Mouse (Mus musculus): ENCODE data around the gene Arhgef25.

The Arhgef25 gene

DNA sequence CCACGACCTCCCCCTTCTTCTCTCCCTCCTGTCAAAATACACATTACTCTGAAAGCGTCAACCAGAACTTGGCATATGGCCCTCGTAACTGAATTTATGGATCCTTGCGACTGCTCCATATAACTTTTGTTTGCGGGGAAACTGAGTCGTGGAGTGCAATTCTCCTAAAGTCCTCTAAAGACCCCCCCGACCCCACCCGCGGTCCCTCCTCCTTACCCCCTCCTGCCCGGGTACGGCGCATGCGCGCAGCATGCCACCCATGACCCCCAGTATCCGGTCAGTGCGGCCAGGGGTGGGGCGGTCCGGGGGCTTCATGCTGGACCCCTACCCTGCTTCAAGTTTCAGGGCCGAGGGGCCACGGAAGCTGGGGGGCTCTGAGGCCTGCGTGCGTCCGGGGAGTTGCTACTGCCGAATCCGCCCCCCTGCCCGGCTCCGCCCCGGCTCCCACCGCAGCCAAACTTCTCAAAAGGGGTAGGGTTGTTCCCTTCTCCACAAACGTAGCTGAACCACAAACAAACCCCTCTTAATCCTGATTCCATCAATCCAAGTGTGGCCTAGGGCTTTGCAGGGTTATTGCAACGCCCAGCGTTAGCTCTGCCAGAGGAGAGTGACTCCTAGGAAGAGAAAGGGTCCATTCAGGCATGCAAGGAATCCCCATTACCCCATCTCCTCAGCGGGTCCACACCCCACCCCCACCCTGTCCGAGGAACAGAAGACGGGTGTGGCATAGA lies at the start of gene Arhgef25:
Gene Arhgef25, minus strand, starts transcription at position 433 of the 731 bp plus-strand sequence.
- peak; percentile 69 for DNase-seq (ENCODE audit: low read depth, low spot score)

DNA sequence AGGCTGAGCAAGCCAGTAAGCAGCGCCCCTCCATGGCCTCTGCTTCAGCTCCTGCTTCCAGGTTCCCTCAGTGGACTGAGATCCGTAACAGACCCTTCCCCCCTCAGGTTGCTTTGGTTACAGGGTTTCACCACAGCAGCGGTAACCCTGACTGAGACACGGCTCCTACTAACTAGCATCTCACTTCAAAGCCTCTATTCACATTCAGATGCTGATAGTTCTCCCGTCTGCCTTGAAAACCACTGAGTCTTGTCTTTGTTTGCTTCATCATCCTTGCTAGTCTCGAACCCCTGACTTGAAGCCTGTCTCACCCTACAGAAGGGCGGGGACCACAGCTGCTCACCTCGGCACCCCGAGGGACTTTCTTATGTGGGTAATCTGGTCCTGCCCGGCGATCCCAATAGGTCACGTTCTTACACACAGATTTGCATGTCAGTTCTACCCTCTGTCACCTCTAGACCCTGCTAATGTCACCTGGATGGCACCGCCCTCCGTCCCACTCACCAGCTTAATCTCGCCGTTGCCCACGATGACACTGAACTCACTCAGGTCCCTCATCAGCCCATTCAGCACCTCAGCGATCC lies 48.5 kb upstream of the Arhgef25 start:
- peak; percentile 91 for DNase-seq (ENCODE audit: low read depth, low spot score)

DNA sequence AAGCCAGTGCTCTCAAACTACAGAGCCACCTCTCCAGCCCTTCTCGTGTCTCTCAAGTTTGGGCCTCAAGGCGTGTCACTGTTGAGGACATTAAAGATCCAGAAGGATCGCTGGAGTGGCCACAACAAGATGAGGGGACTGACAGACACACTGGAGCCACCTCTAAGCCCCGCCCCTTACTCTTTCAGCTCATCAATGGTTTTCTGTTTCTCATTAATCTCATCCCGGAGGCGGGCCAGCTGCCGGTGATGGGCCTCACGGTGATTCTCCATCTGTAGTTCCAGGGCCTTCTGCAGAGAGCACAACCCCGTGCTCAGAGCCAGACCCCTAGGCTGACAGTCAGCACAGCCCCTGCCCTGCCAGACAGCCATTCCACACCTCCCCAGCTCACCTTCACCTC lies 46.7 kb upstream of the Arhgef25 start:
- DNase-seq (ENCODE audit: low read depth, low spot score): no peak

DNA sequence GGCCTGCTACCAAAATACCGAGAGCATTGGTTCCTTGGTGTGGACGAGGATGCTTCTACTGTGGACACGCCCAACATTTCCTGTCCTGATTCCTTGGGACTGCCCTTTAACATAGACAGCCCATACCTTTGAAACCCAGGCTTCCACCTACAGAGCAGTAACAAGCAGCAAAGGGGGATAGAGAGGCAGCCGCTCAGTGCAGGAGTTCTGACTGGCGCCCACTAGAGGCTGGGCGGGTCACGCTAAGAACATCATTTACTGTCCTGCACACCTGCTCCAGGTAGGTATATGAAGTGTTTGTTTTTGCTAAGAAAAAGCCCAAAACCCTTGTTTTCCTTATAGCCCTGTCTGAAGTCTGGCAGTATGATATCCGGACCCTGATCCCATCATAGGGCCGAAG lies 43.3 kb upstream of the Arhgef25 start:
- DNase-seq (ENCODE audit: low read depth, low spot score): peak; percentile 82

DNA sequence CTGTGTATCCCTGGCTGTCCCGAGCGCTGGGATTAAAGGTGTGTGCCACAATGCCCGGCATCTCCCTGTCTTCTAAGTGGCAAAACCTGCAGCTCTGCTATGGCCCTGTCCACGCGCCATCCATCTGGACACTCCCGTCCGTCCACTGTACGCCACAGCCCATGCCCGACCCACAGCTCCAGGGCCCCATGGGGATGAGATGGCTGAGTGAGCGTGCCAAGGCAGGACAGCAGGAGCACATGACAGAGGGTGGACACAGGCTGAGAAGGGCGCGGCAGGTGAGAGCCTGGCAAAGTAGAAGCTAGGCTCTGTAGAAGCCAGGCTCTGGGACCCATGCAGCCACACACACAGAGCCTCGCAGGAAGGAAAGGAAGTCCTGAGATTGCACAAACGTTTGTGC lies 41.9 kb upstream of the Arhgef25 start:
- no peak for DNase-seq (ENCODE audit: low read depth, low spot score)

DNA sequence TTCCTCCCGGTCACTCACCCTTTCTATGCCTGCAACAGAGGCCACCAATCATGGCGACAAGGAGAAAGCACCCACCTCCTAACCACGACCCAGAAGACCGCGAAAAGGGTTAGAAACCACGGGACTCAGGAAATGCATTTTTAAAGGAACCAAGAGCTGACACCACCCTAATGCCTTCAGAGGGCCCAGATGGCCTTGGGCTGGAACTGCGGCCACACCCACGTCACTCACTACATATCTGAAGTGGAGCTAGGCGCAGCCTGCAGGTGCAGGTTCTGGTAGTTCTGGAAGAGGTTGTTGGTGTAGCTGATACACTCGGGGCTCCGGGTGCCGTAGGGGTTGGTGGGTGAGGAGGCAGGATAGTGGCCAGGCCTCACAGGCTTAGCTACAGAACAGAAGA lies 40.8 kb upstream of the Arhgef25 start:
- peak; percentile 50 for DNase-seq (ENCODE audit: low read depth, low spot score)

DNA sequence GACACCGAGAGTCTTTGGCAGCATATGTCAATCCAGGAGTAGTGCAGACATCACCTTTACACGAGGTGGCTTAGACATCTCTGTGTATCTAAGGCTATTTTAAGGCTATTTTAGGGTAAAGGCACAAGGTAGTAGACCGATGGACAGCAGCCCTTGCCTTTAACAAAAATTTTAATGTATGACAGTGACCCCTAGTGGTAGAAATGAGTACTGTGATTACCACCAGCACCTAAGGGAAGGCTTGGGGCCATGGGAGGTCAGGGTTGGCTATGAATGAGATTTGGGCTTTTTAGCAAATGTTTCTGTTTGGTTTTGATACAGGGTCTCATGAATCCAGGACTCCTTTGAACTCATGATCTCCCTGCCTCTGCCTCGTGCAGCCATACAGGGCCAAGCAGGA lies 39.0 kb upstream of the Arhgef25 start:
- peak; percentile 74 for DNase-seq (ENCODE audit: low read depth, low spot score)

DNA sequence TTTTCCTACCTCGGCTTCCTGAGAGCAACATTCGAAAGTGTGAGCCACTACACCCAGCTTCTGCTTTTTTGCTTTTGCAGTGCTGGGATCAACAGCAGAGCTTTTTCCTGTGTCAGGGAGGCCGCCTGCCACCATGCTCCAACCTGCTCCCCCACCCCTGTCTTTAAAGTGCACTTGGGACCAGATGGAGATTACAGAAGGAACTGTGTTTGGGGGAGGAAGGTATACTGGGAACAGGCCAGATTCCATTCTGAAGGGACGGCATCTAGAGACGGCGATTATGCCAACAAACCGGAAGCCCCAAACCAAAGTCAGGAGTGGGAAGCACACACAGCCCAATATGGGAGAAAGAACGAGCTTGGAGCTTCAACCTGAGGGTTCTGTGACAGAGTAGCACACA lies 37.3 kb upstream of the Arhgef25 start:
- no peak for DNase-seq (ENCODE audit: low read depth, low spot score)

DNA sequence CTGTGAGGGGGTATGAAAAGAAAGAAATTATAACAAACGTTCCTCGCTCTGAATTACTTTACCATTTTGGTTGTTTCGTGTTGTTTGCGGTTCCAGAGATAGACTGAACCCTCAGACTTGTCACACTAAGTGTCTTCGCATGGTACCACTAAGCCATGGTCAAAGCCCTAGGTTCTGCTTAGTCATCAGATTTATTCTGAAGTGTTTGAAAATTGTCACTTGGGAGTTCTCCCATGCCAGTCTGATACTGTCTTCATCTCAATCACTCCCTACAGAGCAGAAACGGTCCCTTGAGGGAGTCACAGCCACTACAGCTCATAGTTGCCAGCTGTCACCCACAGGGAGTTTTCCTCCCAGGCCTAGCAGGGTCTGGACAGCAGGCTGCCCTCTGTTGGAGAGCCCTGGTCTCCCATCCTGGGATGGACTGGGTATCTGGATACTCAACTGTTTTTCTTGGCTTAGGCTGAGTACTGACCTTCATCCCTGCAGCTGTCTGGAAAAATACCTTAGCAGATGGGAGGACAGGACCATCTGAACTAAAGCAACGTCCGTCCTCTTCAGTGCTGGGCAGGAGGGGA lies 36.5 kb upstream of the Arhgef25 start:
- no peak for DNase-seq (ENCODE audit: low read depth, low spot score)

DNA sequence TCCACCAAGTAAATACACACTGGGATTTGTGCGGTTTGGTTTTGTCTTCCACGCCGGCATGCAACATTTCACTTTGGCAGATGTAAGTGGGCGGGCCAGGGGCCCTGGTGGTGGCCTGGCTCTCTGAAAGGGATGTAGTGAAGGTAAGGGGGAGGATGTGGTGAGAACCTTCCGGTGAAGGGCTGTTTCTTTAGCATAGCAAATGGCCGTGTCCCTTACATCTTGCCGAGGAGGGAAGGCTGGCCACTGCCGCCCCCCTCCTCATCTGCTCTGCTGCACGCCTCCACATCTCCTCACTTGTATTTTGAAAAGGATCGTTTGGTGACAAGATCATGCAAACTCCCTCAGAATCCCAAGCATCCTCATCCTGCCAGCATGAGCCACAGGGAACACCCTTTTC lies 35.8 kb upstream of the Arhgef25 start:
- peak; percentile 48 for DNase-seq (ENCODE audit: low read depth, low spot score)

DNA sequence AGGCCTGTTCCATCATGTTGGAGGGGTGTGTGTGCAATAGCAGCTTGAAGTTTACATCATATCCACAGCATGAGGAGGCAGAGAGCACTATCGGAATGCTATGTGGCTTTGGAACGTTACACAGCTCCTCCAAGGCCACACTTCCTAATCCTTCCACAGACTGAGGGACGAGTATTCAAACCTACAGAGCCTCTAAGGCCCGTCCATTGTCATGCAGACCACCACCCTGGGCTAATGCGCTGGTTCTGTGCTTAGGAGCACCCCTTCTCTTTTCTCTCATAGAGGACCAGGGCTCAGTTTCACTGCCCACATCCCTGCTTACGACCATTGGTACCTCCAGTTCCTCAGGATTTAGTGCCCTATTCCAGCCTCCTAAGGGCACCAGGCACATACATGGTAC lies 35.3 kb upstream of the Arhgef25 start:
- DNase-seq (ENCODE audit: low read depth, low spot score): peak; percentile 91

DNA sequence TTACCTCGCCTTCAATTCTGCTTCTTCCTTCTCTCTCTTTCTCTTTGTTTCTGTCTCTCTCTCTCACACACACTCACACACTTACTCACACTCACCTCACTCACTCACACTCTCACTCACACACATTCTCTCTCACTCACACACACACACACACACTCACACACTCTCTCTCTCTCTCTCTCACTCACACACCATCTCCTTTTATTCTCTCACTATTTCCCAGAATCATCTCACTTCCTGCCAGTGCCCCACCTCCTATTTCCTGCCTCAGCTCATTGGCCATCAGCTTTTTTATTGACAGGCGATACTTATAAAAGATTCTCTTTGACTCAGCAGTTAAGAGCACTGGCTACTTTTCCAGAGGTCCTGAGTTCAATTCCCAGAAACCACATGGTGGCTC lies 28.5 kb upstream of the Arhgef25 start:
- no peak for DNase-seq (ENCODE audit: low read depth, low spot score)

DNA sequence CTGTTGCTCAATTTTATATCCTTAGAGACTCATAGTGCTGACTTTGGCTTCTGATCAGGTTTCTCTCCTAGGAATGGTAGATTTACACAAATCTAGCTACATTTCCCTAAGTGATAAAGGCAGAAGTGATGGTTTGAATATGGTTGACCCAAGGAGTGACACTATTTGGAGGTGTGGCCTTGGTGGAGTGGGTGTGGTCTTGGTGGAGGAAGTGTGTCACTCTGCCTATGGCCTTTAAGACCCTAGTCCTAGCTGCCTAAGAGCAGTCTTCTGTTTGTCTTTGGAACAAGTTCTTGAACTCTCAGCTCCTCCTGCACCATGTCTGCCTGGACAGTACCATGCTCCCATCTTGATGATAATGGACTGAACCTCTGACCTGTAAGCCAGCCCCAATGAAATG lies 27.3 kb upstream of the Arhgef25 start:
- no peak for DNase-seq (ENCODE audit: low read depth, low spot score)

DNA sequence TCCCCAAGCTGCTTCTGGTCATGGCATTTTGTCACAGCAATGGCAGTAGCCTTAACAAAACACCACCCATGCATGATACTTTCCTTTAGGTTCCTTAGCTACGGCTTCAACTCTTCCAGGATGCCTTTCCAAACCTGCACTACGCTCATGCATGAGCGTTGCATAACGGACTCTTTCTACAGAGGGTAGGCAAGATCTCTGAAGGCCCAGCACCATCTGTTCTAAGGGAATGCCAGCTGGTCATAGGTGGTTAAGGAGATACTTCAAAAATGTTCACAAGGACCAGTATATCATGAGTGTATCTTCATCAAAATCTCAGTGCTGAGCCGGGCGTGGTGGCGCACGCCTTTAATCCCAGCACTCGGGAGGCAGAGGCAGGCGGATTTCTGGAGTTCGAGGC lies 26.6 kb upstream of the Arhgef25 start:
- DNase-seq (ENCODE audit: low read depth, low spot score): no peak

DNA sequence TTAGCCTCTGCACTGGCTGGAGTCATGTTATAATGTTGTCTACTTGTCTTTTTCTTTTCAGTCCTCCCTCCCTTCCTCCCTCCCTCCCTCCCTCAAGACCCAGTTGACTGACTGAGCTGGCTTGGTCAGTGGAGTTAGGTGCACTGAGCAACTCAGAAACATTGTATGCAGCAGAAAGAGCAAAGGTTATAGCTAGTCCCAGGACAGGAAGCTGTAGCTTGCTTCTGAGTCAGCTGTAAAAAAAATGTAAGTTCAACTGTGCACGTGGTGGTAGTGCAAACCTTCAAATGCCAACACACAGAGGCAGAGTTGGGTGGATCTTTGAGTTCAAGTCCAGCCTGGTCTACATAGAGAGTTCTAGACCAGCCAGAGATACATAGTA lies 24.5 kb upstream of the Arhgef25 start:
- DNase-seq (ENCODE audit: low read depth, low spot score): no peak

DNA sequence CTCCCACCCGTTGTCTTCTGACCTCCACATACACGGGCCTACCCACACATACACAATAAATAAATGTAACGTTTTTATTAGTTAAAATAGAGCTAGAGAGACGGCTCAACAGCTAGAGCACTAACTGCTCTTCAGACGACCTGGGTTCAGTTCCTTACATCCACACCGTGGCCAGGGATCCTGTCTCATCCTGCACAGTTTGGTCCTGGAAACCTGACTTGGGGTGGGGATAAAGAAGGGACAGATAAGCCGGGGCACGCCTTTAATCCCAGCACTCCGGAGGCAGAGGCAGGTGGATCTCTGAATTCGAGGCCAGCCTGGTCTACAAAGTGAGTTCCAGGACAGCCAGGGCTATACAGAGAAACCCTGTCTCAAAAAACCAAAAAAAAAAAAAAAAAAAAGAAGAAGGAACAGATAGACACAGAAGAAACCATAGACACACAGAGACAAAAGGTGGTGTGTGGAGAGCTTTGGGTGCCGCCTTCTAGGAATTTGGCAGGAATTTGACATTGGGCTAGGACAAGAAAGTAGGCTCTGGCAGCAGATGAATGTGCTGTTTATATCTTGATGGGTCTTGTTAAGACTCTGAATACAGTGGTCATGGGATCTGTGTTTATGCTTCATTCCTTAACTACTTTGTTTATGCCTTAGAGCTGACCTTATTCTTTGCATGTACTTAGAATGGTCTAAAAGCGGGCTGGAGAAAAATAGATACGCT lies 24.0 kb upstream of the Arhgef25 start:
- peak; percentile 88 for DNase-seq (ENCODE audit: low read depth, low spot score)

DNA sequence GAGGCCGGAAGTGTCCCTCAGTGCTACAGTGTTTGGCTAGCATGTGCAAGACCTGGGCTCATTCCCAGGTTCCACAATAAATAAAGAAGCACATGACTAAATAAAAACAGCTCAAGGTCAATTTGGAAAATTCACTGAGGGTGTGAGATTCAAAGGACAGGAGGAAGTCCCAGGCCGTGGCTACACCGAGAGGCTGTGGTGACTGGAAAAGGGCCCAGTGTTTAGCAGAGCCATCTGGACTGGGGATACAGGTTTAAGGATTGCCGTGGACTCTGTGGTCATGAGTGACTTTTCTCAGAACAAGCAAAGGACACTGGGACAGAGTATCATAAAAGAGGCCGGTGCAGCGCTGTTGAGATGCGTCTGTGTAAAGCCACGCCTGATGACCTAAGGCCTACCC lies 23.4 kb upstream of the Arhgef25 start:
- DNase-seq (ENCODE audit: low read depth, low spot score): no peak

DNA sequence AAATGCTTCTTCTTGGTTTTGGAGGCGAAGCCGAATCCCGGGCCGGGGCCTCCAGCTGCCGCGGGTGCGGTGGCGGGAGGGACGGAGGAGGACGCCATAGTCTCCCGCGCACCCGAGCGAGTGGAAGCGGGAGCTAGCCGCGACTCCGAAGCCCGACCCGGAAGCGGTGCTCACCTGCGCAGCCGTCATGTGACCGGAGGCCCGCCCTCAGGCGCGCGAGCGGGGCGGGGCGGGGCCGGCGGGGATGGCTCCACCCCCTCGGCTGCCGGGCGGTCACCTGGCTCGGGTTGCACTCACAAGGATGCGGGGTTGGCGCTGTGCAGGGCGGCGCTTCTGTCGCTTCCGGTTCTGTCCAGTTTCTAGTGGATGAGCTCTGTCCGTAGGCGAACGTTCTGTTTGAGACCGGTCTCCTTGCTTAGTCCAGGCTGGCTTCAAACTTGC lies 21.6 kb upstream of the Arhgef25 start, which contains the start of gene Pip4k2c:
Gene Pip4k2c, minus strand, starts transcription at position 172 of the 441 bp plus-strand sequence.
- DNase-seq (ENCODE audit: low read depth, low spot score): peak; percentile 95

DNA sequence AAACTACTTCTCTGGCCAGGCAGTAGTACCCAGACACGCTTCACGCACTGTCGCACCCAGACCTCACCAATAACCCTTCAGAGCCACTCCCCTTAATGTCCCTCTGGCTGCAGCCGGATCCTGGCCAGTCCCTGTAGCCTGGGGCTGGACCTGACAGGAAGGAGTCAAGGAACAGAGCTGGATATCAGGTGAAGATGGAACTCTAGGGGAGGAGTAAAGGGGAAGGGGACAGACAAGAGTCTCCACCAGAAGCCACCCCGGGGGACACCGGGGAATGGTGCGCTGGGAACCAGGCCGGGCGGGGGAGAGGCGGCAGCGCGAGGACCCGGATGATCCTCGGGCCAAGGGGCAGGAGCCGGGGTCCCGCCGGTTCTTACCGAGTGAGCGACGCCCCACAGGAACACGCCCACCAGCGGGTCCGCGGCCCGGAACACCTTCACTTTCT lies 21.1 kb upstream of the Arhgef25 start:
- DNase-seq (ENCODE audit: low read depth, low spot score): no peak

DNA sequence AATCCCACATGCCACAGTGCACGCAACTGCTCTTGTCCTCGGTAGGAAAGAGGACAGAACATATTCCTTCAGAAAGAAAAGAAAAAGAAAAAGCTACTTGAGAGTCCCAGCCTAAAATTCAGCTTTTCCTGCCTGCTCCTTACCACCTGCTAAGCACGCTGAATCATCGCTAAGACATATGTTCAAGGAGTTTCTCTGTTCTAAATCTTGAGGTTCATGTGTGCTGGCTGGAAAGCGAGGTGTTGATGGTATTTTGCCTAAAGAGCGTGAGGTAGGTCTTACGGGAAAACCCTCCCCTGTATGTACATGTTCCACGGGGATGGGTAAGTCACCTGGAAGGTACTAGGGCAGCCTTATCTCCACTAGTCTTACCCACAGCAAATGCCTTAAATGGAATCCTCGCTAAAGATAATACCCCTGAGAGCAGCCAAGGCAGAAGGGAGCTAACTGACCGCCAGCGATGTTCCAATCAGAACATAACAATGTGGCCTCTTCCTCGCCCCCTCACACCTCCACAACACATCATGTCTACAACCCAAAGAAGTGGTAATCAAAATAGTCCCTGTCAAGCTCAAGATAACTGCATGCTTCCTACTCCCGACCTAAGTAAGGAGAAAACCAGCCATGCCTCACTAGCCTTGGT lies 20.2 kb upstream of the Arhgef25 start:
- DNase-seq (ENCODE audit: low read depth, low spot score): no peak

DNA sequence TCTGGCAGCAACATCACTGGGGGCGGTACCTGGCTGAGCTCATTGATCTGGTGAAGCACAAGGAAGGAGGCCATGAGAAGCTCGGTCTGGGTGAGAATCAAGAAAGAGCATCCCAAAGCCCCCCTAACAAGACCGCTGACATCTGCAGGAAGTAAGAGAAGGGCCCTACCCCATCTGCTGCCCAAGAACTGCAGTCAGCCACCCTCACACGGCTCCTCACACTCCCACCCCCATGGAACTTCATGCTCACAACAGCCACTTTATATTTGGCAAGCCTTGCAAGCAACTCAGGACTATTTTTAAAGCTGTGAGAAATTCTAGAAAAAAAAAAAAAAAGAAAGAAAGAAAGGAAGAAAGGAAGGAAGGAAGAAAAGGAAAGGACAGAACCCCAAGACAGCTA lies 19.0 kb upstream of the Arhgef25 start:
- no peak for DNase-seq (ENCODE audit: low read depth, low spot score)

DNA sequence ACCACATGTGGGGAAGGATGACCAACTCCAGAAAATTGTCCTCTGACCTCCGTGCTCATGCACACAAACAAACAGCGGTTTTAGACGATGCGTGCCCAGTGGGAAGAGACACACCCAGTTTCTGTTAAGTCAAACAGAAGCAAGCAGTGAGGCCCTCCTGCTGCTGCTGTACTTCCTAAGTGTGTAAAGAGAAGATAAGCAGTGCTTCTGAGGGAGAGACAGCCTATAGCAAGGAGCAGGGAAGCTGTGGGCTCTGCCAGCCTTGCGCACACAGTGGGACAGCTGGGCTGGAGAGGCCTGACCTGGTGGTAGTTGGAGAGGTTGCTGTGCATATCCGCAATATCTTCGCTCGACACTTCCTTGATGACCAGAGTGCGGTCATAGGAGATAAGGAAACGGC lies 15.5 kb upstream of the Arhgef25 start:
- DNase-seq (ENCODE audit: low read depth, low spot score): peak; percentile 48

Measured in R1 (cell line).